Comparison of ENCODE assay signal across 8 mouse cellular contexts in genomic region chr14:20708239-20708638, GRCm38 (mm10). TPM values are rescaled to one million over a fixed set of nuclear protein-coding genes. Genes with fewer than 3 reads are reported as not detected.
DNase-seq lines count a peak whose midpoint lies in the region; ATAC-seq lines count a peak whose summit lies in the region.

No protein-coding gene starts in this region.

- no peaks in the 10 kb centered on the region for H3K27me3 ChIP-seq in heart, embryonic 11.5 days (ENCODE audit: control insufficient read depth, insufficient read depth, low read length)
- no peaks in the 10 kb centered on the region for H3K27me3 ChIP-seq in forebrain, embryonic 12.5 days
- H3K27me3 ChIP-seq in liver, embryonic 15.5 days = no peaks in the 10 kb centered on the region

- WGBS in heart, embryonic 11.5 days (ENCODE audit: insufficient replicate concordance) = 14% methylated on average over 10 of the region's 10 CpGs
- WGBS in forebrain, embryonic 12.5 days = 11% methylated on average over 10 of the region's 10 CpGs
- 16% methylated on average over 10 of the region's 10 CpGs for WGBS in liver, embryonic 15.5 days (ENCODE audit: insufficient replicate concordance)

- no peak for DNase-seq in heart, adult 18-20 months
- no peak for DNase-seq in urinary bladder, adult 2 months (ENCODE audit: low spot score)
- no peak for DNase-seq in cerebellum, postnatal 10 days
- no peak for DNase-seq in cerebellum, adult 18-20 months

- ATAC-seq in heart, embryonic 11.5 days (replicated peaks; ENCODE audit: insufficient number of reproducible peaks, low FRiP score, low TSS enrichment) = no peak
- peak; percentile 62 for ATAC-seq in CD4-positive, CD25-positive, alpha-beta regulatory T cell, adult 4 months
- no peak for ATAC-seq in forebrain, embryonic 12.5 days (ENCODE audit: low FRiP score)
- no peak for ATAC-seq in liver, embryonic 15.5 days (ENCODE audit: insufficient read depth)

- H3K27ac ChIP-seq in heart, embryonic 11.5 days (ENCODE audit: low read depth, low read length) = peak overlapping the region; percentile 88; the same call in 1 of the 2 replicates
- H3K27ac ChIP-seq in forebrain, embryonic 12.5 days = peak overlapping the region; percentile 85; the same call in 1 of the 2 replicates
- peak overlapping the region; percentile 89; the same call in 1 of the 2 replicates for H3K27ac ChIP-seq in liver, embryonic 15.5 days (replicated peaks)

- H3K4me2 ChIP-seq in heart, embryonic 11.5 days = peak overlapping the region; percentile 85
- H3K4me2 ChIP-seq in forebrain, embryonic 12.5 days = peak overlapping the region; percentile 88
- peak overlapping the region; percentile 98 for H3K4me2 ChIP-seq in liver, embryonic 15.5 days

- H3K36me3 ChIP-seq in heart, embryonic 11.5 days (ENCODE audit: control insufficient read depth, insufficient read depth, low read length) = peaks cover 20% of the 10 kb centered on the region
- peaks cover 50% of the 10 kb centered on the region for H3K36me3 ChIP-seq in forebrain, embryonic 12.5 days (replicated peaks)
- peaks cover 44% of the 10 kb centered on the region for H3K36me3 ChIP-seq in liver, embryonic 15.5 days (replicated peaks)

- H3K4me1 ChIP-seq in heart, embryonic 11.5 days (ENCODE audit: control insufficient read depth, insufficient read depth, low read length) = peaks cover 17% of the 10 kb centered on the region
- H3K4me1 ChIP-seq in forebrain, embryonic 12.5 days = peaks cover 21% of the 10 kb centered on the region
- H3K4me1 ChIP-seq in liver, embryonic 15.5 days (replicated peaks) = peaks cover 56% of the 10 kb centered on the region

- peak overlapping the region; percentile 99 for H3K9ac ChIP-seq in heart, embryonic 11.5 days (ENCODE audit: low read depth, low read length)
- peak overlapping the region; percentile 99 for H3K9ac ChIP-seq in forebrain, embryonic 12.5 days
- H3K9ac ChIP-seq in liver, embryonic 15.5 days = peak overlapping the region; percentile 96

- peak overlapping the region; percentile 99 for H3K4me3 ChIP-seq in heart, embryonic 11.5 days (ENCODE audit: low read depth, low read length)
- H3K4me3 ChIP-seq in forebrain, embryonic 12.5 days (replicated peaks) = peak overlapping the region; percentile 97
- H3K4me3 ChIP-seq in liver, embryonic 15.5 days (replicated peaks) = peak overlapping the region; percentile 93

- no peaks in the 10 kb centered on the region for H3K9me3 ChIP-seq in heart, embryonic 11.5 days (replicated peaks; ENCODE audit: control insufficient read depth, low read length)
- H3K9me3 ChIP-seq in forebrain, embryonic 12.5 days = no peaks in the 10 kb centered on the region
- H3K9me3 ChIP-seq in liver, embryonic 15.5 days (replicated peaks) = no peaks in the 10 kb centered on the region

RNA-seq across cellular contexts. Expression of gene Zswim8, which starts 0.9 kb away (rescaled TPM):
- polyA plus RNA-seq in heart, embryonic 11.5 days (2014; fragmentation: Nextera tagmentation; extraction: Ambion mirVana) = 23.4 and 24.1 TPM in 2 replicates
- total RNA-seq in heart, adult 18-20 months (2021) = 10 to 100 TPM; 28.5 to 36.0 TPM
- polyA plus RNA-seq in CD4-positive, CD25-positive, alpha-beta regulatory T cell, adult 4 months (2017; shearing (Covaris generic)) = 10 to 100 TPM; 21.6 to 22.3 TPM
- polyA plus RNA-seq in forebrain, embryonic 12.5 days (2016; fragmentation: Nextera tagmentation; extraction: Ambion mirVana) = 46.0 and 46.5 TPM in 2 replicates
- 5.0 and 5.8 TPM in 2 replicates for polyA plus RNA-seq in liver, embryonic 15.5 days (2015; fragmentation: Nextera tagmentation; extraction: Ambion mirVana)
- polyA plus RNA-seq in urinary bladder, adult 2 months (2012; rRNA removed) = 120 and 121 TPM in 2 replicates

RNA-seq across cellular contexts. Expression of gene Chchd1, which starts 5.4 kb away (rescaled TPM):
- 221 and 230 TPM in 2 replicates for polyA plus RNA-seq in heart, embryonic 11.5 days (2014; fragmentation: Nextera tagmentation; extraction: Ambion mirVana)
- 100 to 1,000 TPM; 108 to 122 TPM for total RNA-seq in heart, adult 18-20 months (2021)
- 100 to 1,000 TPM; 120 to 143 TPM for polyA plus RNA-seq in CD4-positive, CD25-positive, alpha-beta regulatory T cell, adult 4 months (2017; shearing (Covaris generic))
- polyA plus RNA-seq in forebrain, embryonic 12.5 days (2016; fragmentation: Nextera tagmentation; extraction: Ambion mirVana) = 268 and 275 TPM in 2 replicates
- polyA plus RNA-seq in liver, embryonic 15.5 days (2015; fragmentation: Nextera tagmentation; extraction: Ambion mirVana) = 70.8 and 89.3 TPM in 2 replicates
- 90.7 and 97.2 TPM in 2 replicates for polyA plus RNA-seq in urinary bladder, adult 2 months (2012; rRNA removed)

RNA-seq across cellular contexts. Expression of gene Fut11, which starts 13.5 kb away (rescaled TPM):
- 13.4 and 18.8 TPM in 2 replicates for polyA plus RNA-seq in heart, embryonic 11.5 days (2014; fragmentation: Nextera tagmentation; extraction: Ambion mirVana)
- total RNA-seq in heart, adult 18-20 months (2021) = 1 to 10 TPM; 4.6 to 6.1 TPM
- 1 to 10 TPM; 5.6 to 7.7 TPM for polyA plus RNA-seq in CD4-positive, CD25-positive, alpha-beta regulatory T cell, adult 4 months (2017; shearing (Covaris generic))
- polyA plus RNA-seq in forebrain, embryonic 12.5 days (2016; fragmentation: Nextera tagmentation; extraction: Ambion mirVana) = 20.5 and 23.3 TPM in 2 replicates
- polyA plus RNA-seq in liver, embryonic 15.5 days (2015; fragmentation: Nextera tagmentation; extraction: Ambion mirVana) = 6.3 and 7.3 TPM in 2 replicates
- 17.1 and 17.2 TPM in 2 replicates for polyA plus RNA-seq in urinary bladder, adult 2 months (2012; rRNA removed)

RNA-seq across cellular contexts. Expression of gene Ndst2, which starts 26.1 kb away (rescaled TPM):
- polyA plus RNA-seq in heart, embryonic 11.5 days (2014; fragmentation: Nextera tagmentation; extraction: Ambion mirVana) = 18.7 and 19.1 TPM in 2 replicates
- 1 to 10 TPM; 6.4 to 8.3 TPM for total RNA-seq in heart, adult 18-20 months (2021)
- polyA plus RNA-seq in CD4-positive, CD25-positive, alpha-beta regulatory T cell, adult 4 months (2017; shearing (Covaris generic)) = 10 to 100 TPM; 12.9 to 13.7 TPM
- 22.3 and 24.5 TPM in 2 replicates for polyA plus RNA-seq in forebrain, embryonic 12.5 days (2016; fragmentation: Nextera tagmentation; extraction: Ambion mirVana)
- polyA plus RNA-seq in liver, embryonic 15.5 days (2015; fragmentation: Nextera tagmentation; extraction: Ambion mirVana) = 16.3 and 17.5 TPM in 2 replicates
- 33.1 and 36.6 TPM in 2 replicates for polyA plus RNA-seq in urinary bladder, adult 2 months (2012; rRNA removed)

RNA-seq across cellular contexts. Expression of gene Sec24c, which starts 34.1 kb away (rescaled TPM):
- 78.1 and 84.6 TPM in 2 replicates for polyA plus RNA-seq in heart, embryonic 11.5 days (2014; fragmentation: Nextera tagmentation; extraction: Ambion mirVana)
- 10 to 100 TPM; 95.8 to 97.9 TPM for total RNA-seq in heart, adult 18-20 months (2021)
- 100 to 1,000 TPM; 120 to 181 TPM for polyA plus RNA-seq in CD4-positive, CD25-positive, alpha-beta regulatory T cell, adult 4 months (2017; shearing (Covaris generic))
- 87.6 and 94.8 TPM in 2 replicates for polyA plus RNA-seq in forebrain, embryonic 12.5 days (2016; fragmentation: Nextera tagmentation; extraction: Ambion mirVana)
- 35.3 and 40.6 TPM in 2 replicates for polyA plus RNA-seq in liver, embryonic 15.5 days (2015; fragmentation: Nextera tagmentation; extraction: Ambion mirVana)
- polyA plus RNA-seq in urinary bladder, adult 2 months (2012; rRNA removed) = 87.1 and 90.1 TPM in 2 replicates
